Mouse (Mus musculus) kidney, postnatal 14 days (tissue): ENCODE measurements around the gene Tex29.
"Not testable (repeated sequence)": the region's sequence is repeated elsewhere in the genome, so short reads cannot be mapped to it uniquely, and the experiment has no call there.

Experiments used
- DNase-seq: peaks from one replicate; pipeline ENCODE4 v3.0.0; 2022; ENCODE audit warnings: mixed read lengths

Gene Tex29

DNA sequence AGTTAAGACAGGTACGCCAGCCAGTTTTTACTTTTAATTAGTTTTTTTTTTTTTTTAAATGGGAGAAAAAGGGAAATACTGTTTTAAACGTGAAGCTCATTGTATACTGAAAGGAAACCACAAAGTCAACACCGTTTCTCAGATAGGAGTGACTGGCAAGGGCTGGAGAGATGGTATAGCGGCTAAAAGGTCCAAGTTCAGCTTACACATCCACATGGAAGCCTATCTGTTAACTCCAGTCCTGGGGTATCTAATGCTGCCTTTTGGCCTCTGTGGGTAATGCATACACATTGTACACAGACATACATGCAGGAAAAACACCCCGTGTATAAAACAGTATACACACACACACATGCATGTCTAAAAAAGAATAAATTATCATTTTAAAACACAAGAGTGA lies 8.3 kb upstream of the Tex29 start:
- no peak for DNase-seq

DNA sequence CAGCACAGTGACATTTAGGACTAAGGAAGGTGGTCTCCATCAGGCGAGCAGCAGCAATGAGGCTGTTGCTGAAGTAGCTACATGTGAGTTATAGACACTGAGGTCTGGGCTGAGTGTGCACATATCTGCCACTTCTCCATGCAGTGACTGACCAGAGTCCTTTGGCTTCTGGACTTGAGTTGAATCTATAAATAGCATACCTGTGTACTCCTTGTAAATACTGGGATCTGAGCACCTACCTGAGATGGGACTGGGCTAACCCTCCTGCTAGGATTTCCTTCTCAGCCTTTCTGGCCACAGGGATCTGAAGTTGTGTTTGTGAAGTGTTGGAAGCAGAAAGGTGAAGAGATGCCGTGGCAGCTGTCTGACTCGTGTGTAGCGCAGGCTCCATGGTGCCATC lies 7.1 kb upstream of the Tex29 start:
- no peak for DNase-seq

DNA sequence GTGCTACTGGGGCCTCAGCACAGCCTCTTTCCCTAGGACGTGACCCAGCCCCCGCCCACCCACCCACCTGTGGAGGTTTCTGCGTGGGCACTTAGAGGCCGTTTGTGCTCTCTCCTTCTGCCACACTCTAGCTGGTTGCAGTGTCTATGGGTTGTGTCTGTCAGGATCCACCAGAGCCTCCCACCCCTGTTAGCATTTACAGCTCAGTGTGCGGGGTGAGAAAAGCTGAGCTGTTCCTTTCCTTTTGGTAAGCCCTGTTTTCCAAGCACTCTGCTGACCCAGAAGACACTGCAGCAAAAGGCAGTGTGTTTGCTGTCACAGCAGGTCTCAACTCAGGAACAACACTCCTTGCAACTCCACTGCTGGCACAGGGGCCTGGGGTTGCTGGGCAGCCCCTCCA lies 6.1 kb upstream of the Tex29 start:
- no peak for DNase-seq

DNA sequence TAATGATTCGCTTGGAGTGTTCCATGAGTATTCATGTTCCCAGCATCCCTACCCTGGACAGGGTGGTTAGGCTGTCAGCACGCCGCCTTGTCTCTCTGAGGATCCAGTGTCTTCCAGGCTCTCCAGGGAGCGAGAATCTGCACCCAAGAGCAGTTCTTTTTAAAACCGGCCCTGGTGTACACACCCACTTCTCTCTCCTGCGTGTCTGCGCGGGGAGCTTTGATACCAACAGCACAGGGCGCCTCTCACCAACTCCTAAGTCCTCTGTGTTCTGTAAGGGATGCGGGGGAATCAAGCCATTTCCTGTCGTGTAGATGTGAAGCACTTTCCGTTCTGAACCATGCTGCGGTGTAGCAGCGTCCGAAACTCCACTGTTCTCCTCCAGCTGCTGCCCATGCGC lies 5.6 kb upstream of the Tex29 start:
- DNase-seq, result no peak

DNA sequence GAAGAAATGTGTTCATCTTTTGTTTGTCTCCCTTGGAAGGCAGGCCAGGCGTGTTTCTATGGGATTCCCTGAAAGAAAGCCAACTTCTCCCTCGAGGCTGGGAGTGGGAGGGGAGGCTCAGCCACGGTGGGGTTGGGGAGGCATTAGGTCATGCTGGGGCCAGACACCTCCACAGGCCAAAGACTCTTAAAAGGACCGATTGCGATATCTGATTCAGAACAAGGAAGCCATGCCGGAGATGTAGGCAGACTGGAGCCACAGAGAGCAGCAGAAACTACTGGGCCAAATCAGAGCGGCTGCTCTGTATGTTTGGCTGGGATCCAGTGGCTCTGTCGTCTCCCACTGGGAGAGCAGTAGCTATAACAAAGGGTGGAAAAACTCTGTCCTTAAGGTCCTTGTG lies 1.3 kb downstream of the Tex29 start:
- DNase-seq, result peak; percentile 37

DNA sequence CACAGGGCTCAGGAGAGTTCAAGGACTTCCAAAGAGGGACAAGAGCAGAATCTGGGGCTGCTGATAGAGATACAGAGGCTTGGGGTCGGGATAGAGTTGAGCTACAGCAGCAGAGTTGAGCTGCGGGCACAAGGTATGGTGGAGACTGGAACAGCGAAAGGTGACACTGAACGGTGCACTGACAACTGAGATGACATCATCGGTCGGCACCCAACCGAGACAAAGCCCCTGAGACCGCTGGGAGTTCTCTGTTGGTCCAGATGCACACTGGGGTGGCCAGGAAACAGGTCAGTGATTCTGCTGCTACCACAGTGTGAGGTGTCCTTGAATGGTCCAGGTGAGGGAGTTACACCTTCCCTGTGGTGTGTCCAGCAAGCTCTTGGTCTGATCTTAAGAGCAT lies 2.5 kb downstream of the Tex29 start:
- no peak for DNase-seq

DNA sequence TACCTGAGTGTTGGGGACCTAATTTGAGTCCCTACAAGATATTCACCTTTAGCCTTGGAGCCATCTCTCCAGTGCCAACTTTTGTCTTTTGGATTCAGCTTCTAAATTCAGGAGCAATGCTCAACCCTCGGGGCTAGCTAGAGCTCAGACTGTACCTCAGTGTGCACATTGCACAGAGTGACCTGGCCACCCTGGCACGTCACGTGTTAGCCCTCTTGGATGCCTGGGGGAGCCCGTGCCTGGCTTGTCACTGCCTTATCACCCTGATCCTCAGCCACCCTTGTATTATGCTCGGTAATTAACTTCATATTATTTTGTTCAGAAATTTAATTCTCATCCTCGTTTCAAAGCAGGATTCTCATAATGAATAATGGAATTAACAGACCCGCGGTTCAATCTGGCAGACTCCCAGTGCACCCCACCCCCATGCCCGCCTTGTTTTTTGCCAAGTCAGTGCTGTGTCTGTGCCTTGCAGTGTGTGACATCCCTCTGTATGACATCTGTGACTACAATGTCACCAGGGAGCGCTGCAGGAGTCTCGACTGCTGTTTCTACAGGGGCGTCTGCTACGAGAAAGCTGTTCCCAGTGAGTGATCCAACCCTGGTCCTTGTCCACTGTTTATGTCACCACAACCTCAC lies 3.5 kb downstream of the Tex29 start:
- DNase-seq, result no peak

DNA sequence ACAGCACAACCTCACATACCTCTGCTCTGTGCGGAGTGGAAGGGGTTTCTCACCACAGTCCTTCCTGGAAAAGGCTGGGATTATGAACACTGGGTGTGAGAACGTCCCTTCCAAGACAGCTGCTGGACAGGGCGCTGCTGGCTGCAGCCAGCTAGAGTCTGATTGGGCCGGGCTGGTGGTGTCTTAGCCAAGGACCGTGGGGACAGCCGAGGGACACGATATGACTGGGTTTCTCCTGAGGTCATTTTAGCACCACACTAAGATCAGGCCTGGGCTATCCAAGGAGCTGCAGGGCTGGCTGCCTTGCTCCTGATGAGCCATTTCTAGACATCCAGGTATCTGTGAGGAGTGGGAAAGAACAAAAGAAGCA lies 4.0 kb downstream of the Tex29 start:
- DNase-seq, result no peak

DNA sequence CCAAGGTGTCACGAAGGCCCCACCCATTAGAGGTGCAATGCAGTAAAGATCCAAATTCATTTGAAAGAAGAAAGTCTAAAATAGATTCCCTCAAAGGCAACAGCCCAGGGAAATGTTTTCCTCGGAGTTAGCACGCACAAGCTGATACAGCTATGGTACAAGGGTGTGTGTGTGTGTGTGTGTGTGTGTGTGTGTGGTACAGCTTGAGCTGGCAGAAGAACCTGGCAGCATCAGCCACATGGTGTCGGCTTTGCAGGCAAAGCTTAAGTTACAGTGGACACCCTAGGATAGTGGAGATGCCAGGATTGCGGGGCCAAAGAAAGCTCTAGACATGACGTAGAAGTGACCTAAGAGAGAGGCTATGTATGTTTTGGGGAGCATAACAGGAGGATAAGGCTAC lies 6.5 kb downstream of the Tex29 start:
- no peak for DNase-seq

DNA sequence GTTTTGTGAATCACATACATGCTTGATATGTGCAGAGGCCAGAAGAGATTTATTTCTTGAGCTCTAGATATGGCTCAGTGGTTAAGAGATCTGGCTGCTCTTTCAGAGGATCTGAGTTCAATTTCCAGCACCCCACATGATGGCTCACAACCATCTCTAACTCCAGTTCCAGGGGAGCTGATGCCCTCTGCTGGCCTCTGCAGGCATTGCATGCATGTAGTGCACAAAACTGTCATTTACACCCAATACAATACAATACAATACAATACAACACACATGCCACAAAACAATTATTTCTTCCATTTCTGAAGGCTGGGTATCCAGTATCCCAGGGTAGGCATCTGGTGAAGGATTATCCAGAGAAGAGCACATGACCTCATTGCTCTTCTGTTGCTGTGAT lies 27.6 kb downstream of the Tex29 start:
- DNase-seq, result no peak

DNA sequence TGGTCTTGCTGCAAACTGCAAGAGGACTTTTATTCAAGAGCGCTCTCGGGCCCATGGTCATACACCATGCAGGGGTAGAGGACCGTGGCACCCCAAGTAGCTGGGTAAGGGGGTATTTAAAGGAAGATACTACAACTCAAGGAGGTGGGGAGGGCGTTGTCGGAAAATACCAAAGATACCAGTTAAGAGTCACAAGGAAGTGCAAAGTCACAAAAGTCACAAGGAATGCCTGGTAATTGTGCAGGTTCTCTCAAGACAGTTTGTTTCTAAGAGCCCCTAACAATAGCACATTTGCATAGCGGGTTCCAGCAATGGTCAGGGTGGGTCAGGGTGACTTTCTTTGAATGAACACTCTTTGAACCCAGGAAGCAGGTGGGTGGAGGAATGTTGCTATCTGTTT lies 34.0 kb downstream of the Tex29 start:
- not testable (repeated sequence) for DNase-seq

DNA sequence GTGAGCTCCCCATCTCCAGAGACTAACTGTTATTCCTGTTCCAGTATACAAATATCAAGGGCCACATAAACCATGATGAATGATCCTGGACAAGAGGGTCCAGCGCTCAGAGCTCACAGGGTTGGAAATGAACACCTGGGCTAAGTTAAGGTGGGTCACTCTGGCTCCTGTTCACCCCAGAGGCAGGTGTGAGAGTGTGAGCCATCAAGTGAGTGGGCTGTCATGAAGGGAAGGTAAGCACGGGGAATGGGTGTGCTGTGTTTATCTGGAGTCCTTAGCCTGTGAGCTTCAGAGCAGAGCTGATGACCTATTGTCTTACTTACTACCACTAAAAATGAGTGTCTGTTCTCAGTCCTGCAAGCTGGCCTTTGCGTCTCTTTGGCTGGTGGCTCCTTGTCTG lies 44.4 kb downstream of the Tex29 start:
- no peak for DNase-seq

DNA sequence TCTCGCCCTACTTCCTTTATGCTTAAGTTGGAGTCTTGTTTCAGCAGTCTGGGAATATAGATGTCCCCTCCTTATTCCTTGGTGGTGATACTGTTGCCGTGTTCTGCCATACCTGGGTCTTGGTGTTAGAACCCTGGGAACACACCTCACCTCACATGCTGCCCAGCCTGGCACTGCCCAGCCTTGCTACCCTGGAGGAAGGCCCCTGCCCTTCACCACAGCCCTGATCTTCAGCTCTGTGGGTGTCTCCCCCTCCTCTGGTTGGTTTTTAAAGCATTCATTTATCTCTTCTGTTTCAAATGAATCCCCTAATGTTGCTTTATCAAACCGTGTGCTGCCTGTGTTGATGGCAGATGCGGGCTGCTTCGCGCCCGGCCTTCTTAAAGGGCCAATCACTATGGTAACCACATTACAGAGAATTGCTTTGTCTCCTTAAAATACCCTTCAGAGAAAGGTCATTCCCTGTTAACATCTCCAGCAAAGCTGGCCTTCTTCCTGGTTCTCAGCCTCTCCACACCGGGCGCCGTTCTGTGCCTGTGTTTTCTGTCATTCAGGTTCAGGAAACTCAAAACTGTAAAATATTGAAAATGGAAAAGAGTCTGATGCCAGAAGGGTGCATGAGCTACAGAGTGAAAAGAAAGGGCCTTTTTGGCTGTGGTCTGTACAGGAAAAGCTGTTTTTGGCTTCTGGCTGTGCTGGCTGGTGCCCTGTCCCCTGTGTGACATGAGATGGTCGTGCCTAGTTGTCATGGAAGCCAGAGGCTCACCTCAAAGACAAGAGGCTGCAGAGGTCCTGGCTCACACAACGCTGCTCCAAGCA lies 45.8 kb downstream of the Tex29 start:
- no peak for DNase-seq

DNA sequence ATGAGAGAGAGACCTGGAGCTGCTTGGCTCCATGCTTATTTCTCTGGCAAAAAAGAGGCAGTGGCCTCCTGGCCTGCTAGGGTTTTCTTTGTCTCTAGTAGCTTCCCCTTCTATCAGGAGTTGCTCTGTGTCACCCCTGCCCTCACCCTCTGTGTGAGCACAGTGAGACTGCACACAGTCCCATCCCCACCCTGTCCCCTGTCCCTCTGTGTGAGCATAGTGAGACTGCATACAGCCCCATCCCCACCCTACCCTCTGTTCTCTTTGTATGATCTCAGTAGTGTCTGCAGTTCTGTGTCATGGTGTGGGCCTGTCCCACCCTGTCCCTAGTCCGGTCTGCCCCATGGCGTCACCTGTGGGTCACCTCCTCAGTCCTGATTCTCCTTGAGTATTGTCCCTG lies 46.5 kb downstream of the Tex29 start:
- no peak for DNase-seq

DNA sequence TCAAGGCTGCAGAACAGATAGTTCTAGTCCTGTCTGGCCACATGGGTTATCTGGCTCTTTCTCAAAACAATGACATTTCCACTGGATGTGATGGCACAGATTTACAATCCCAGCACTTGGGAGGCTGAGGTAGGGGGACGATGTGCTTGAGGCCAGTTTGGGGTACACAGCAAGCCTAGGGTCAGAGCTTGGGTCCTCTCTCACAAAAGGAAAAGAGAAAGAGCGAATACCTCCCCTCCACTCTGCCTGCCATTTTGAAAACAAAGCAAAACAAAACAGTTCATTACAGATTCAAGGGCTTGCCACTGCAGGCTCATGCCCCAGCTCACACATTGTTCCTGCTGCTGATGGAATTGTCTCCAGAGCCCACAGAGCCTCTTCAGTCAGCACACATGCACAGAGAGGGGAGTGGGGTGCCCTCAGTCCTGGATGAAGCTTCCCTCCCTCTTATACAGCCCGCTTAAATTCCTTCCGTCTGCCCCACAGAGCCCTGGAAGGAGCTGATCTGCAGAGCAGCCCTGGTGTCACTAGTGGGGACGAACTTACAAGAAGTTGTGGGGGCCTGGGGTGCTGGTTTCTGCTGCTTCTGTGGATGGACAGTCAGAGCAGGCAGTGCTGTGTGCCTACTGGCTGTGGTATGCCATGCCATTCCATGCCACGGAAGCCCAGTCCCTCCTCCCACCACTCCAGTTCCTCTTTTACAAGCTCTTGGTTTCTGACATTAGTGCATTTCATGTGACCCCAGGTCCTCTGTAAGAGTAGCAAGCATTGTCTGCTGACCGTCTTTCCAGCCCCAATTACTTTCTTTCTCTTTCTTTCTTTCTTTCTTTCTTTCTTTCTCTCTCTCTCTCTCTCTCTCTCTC lies 49.1 kb downstream of the Tex29 start:
- DNase-seq, result no peak

DNA sequence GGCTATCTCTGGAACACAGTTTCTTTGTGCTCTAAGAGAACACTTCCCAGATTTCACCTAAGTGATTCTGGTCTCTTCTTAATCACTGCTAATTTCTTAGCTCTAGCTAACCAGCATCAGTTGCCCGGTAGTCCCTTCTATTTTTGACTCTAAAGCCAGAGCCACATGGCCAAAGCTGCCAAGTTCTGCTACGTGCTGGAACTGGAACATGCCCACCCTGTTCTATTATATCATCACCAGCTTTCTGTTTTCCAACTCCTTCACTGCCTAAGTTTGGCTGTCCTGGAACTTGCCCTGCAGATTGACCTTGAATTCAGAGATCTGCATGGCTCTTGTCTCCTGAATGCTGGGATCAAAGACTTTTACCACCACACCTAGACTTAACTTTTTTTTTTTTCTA lies 52.5 kb downstream of the Tex29 start:
- DNase-seq, result no peak

DNA sequence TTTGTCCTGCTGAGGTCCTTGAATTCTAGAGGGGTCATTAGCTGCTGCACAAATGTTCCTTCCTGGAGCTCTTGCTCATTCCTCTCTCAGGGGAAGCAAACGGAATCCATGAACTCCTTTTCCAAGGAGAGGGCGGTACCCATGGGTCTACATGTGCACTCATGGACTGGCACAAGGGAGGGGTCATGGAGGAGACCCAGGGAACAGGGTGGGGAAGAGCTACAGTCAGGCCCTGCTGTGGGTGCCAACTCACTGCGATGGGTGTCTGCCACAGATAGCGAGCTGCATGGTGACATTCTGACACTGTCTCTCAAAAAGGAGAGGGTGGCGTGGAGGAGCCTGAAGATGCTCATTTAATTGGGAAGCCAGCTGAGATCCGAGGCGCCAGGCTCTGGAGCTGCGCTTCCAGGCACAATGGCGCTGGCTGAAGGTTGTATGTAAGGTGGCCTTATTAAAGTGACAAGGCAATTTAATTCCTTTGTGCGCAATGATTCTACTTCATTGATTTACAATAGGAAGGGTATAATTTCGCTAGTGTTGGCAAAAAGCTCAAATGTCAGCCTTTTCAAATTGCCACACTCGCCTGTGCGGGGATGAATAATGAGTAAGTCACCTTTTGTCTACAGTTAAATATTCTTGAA lies 55.9 kb downstream of the Tex29 start:
- DNase-seq, result no peak

DNA sequence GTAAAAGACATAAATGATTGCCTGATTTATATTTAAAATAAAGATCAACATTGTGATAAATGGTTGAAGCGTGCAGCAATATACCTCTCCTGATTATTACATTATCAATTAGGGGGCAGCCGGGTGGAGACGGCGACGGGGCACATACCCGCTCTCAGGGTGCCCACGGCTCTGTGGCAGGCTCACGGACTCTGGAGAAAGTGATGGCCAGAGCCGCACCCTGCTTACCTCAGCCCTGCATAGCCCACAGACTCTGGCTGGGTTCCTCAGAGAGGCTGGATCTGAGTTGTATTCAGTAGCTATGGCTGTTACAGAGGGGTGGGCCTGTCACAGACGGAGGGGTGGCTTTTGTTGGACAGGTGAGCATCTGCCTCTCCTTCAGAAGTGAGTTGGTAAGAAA lies 56.4 kb downstream of the Tex29 start:
- DNase-seq, result no peak

DNA sequence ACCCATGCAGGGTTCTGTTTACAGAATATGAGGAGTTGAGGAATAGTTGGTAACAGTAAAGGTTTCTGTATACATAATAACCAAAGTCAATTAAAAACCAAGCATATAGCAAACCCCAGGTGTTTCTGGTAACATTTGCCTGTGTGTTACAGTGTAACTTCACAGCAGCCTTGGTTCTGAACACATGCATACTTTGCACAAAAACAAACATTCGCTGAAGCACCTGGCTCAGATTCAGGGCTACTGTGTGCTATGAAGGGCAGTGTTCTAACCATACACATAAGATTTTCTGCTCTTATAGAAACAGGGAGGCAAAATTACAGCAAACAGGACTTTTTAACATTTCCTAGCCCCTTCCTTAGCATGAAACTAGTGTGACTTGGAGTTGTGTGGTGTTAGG lies 58.5 kb downstream of the Tex29 start:
- DNase-seq, result no peak
